Mouse (Mus musculus) spleen, adult 2 months (tissue): Measurements from ENCODE around the gene Ppp4r1. TPM values are rescaled to one million over a fixed set of nuclear protein-coding genes. Genes with fewer than 3 reads are reported as not detected.

Source experiments
- DNase-seq, 2 experiments: peaks; one replicate each; pipeline versions ENCODE4 v3.0.0 to v3.0.0-alpha.2; 2012 to 2021; ENCODE audit warnings: low spot score in 2 of 2, low read depth in 1 of 2
- H3K27ac ChIP-seq: fragments of 200-500 bp; 2 replicates; pipeline ENCODE4 v1.5.1; 2012; ENCODE audit warnings: low read length, inconsistent platforms; ENCODE audit not compliant: insufficient read depth
- H3K27me3 ChIP-seq: fragments of 200-500 bp; 2 replicates; pipeline ENCODE4 v1.6.1; 2012; ENCODE audit warnings: mild to moderate bottlenecking, moderate library complexity, low read length, inconsistent platforms; ENCODE audit not compliant: control insufficient read depth, insufficient read depth
- H3K36me3 ChIP-seq: fragments of 200-500 bp; 2 replicates; pipeline ENCODE4 v1.6.1; 2012; ENCODE audit warnings: mild to moderate bottlenecking, low read length, inconsistent platforms; ENCODE audit not compliant: control insufficient read depth, insufficient read depth
- H3K4me1 ChIP-seq: fragments of 200-500 bp; 2 replicates; pipeline ENCODE4 v1.6.1; 2011; ENCODE audit warnings: inconsistent platforms; ENCODE audit not compliant: control insufficient read depth, insufficient read depth, insufficient read length
- H3K4me3 ChIP-seq: fragments of 200-500 bp; 2 replicates; pipeline ENCODE4 v1.5.1; 2011; ENCODE audit warnings: mild to moderate bottlenecking, inconsistent platforms; ENCODE audit not compliant: insufficient read depth, insufficient read length; ENCODE audit errors: extremely low read depth
- CTCF ChIP-seq: fragments of 200-500 bp; IDR thresholded peaks from 2 replicates; pipeline ENCODE4 v1.5.1; 2011; ENCODE audit warnings: mild to moderate bottlenecking, inconsistent platforms; ENCODE audit not compliant: insufficient read depth, insufficient read length, insufficient replicate concordance; ENCODE audit errors: extremely low read depth
- POLR2A ChIP-seq: fragments of 200-500 bp; IDR thresholded peaks from 2 replicates; pipeline ENCODE4 v1.6.1; 2011; ENCODE audit warnings: low read depth, low read length, inconsistent platforms
- WGBS: fragments of 180-500 bp; shearing (Covaris S2); methylation state at CpG from one replicate; pipeline ENCODE4 v1.1.7; 2018; 5-methylcytosine and 5-hydroxymethylcytosine counted together
- polyA plus RNA-seq: library from polyadenylated mRNA; depleted of rRNA; stranded (reverse); fragments of >200 nt; gene quantifications from 2 replicates; pipeline ENCODE4 v1.2.3, GENCODE M21; 2012

Gene Ppp4r1
- polyA plus RNA-seq, 1 experiment, result 23.1 TPM

- TF ChIP-seq POLR2A, result no peak
- Histone ChIP-seq H3K36me3 (peaks cover 47% of the 10 kb centered on the region), H3K4me3 (no peak overlapping the region), H3K27me3 (no peaks in the 10 kb centered on the region), H3K27ac (no peak overlapping the region), H3K4me1 (no peaks in the 10 kb centered on the region)
- DNase-seq, result no peak
- 91% methylated on average over 6 of the region's 6 CpGs for WGBS
These were observed 69.4 kb downstream of the Ppp4r1 start for GRCm38 (mm10) chr17:65851749-65852148.

- no peak overlapping the region for H3K4me3 ChIP-seq
- no peak overlapping the region for H3K27ac ChIP-seq
- TF ChIP-seq CTCF (no peak), POLR2A (no peak)
- no peak for DNase-seq
- peaks cover 48% of the 10 kb centered on the region for H3K36me3 ChIP-seq
- H3K4me1 ChIP-seq, result no peaks in the 10 kb centered on the region
- 77% methylated on average over 6 of the region's 6 CpGs for WGBS
- no peaks in the 10 kb centered on the region for H3K27me3 ChIP-seq
These were observed 71.0 kb downstream of the Ppp4r1 start for GRCm38 (mm10) chr17:65853326-65853725.

GRCm38 (mm10) chr17:65854006-65854405 is 71.6 kb downstream of the Ppp4r1 start:
- Histone ChIP-seq H3K4me1 (no peaks in the 10 kb centered on the region), H3K27ac (no peak overlapping the region), H3K4me3 (no peak overlapping the region), H3K27me3 (no peaks in the 10 kb centered on the region), H3K36me3 (peaks cover 45% of the 10 kb centered on the region)
- WGBS, result 83% methylated on average over 4 of the region's 4 CpGs
- no peak for DNase-seq
- TF ChIP-seq POLR2A (no peak), CTCF (no peak)

DNA sequence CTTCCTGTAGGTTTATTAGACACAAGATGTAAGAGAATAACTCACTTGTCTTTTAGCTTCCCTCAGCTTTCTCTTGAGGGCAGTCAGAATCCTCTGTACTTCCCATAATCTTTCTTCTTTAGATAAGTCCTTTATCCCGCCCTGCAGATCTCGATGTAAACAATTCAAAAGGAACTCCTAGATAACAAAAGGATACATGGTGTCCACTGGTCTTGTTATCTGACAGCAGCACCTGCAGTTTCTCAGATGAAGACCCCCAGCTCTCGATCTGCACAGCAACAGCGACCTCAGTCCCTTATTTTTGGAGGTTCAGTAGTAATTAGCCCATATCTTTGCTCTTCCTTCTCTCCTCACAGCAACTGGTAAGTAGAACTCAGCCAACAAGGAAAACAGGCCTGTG is 75.2 kb downstream of the Ppp4r1 start:
- Histone ChIP-seq H3K36me3 (peaks cover 27% of the 10 kb centered on the region), H3K27me3 (no peaks in the 10 kb centered on the region), H3K4me1 (no peaks in the 10 kb centered on the region), H3K4me3 (no peak overlapping the region), H3K27ac (no peak overlapping the region)
- no peak for DNase-seq
- 78% methylated on average over 4 of the region's 4 CpGs for WGBS
- TF ChIP-seq CTCF (no peak), POLR2A (no peak)

DNA sequence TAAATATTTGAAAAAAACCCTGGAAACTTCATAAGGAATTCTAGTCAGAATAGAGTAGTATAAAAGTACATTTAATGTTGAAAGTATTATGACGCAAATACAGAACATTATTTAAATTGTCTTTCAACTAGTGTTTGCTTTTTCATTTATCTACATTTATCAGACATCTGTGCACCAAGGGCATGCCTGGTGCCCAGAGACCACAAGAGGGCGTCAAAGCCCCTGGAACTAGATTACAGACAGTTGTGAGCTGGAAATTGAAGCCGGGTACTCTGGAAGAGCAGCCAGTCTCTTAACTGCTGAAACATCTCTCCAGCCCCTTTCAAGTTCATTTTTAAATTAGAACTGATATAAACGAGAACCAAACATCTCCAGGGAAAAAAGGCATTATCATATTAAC is 80.2 kb downstream of the Ppp4r1 start:
- TF ChIP-seq CTCF, result peak; percentile 43; the same call in 1 of the 2 replicates
- no peak for TF ChIP-seq POLR2A
- Histone ChIP-seq H3K27ac (no peak overlapping the region), H3K27me3 (no peaks in the 10 kb centered on the region), H3K4me1 (no peaks in the 10 kb centered on the region), H3K36me3 (peaks cover 16% of the 10 kb centered on the region), H3K4me3 (no peak overlapping the region)
- WGBS, result 68% methylated on average over 4 of the region's 4 CpGs
- DNase-seq, result no peak

DNA sequence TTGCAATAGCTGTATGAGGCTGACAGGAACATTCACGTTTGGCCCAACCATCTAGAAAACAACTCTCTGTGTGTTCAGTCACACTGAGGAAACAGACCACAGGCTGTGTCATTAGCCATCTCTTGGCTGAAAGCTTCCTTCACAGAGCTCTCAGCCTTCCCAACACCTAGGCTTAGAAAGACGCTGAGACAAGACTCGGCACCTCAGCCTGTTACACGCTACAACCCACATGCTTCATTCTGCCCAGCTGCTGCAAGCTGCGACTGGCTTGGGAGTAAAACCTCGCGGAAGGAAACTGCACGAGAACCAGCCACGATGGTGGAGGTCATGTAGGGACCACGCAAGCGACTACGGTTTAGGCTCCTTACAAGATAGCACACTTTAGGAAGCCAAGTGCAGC is 81.5 kb downstream of the Ppp4r1 start:
- no peak for DNase-seq
- Histone ChIP-seq H3K27me3 (no peaks in the 10 kb centered on the region), H3K27ac (no peak overlapping the region), H3K4me1 (no peaks in the 10 kb centered on the region), H3K4me3 (no peak overlapping the region), H3K36me3 (peaks cover 11% of the 10 kb centered on the region)
- 95% methylated on average over 12 of the region's 12 CpGs for WGBS
- TF ChIP-seq POLR2A (no peak), CTCF (no peak)

- Histone ChIP-seq H3K4me1 (no peaks in the 10 kb centered on the region), H3K27ac (no peak overlapping the region), H3K36me3 (peaks cover 8% of the 10 kb centered on the region), H3K4me3 (no peak overlapping the region), H3K27me3 (no peaks in the 10 kb centered on the region)
- TF ChIP-seq CTCF (no peak), POLR2A (no peak)
- DNase-seq, result no peak
- 55% methylated on average over 4 of the region's 4 CpGs for WGBS
These were observed 82.4 kb downstream of the Ppp4r1 start for GRCm38 (mm10) chr17:65864742-65865141.

GRCm38 (mm10) chr17:65865265-65865664 is 82.9 kb downstream of the Ppp4r1 start:
- no peaks in the 10 kb centered on the region for H3K27me3 ChIP-seq
- peaks cover 8% of the 10 kb centered on the region for H3K36me3 ChIP-seq
- H3K4me3 ChIP-seq, result no peak overlapping the region
- no peaks in the 10 kb centered on the region for H3K4me1 ChIP-seq
- no peak overlapping the region for H3K27ac ChIP-seq
- DNase-seq, result no peak
- TF ChIP-seq CTCF, result no peak
- TF ChIP-seq POLR2A, result no peak
